Mouse (Mus musculus): ENCODE measurements around the gene B3galt4. TPM values are rescaled to one million over a fixed set of nuclear protein-coding genes. Genes with fewer than 3 reads are reported as not detected.
A peak's percentile ranks its signal among the peaks of the same experiment; 100 is the strongest.
"Not testable (repeated sequence)": the region's sequence is repeated elsewhere in the genome, so short reads cannot be mapped to it uniquely, and the experiment has no call there.

The B3galt4 gene
- polyA plus RNA-seq, 1 experiment from 2014 or later, result 3.8 TPM

GRCm38 (mm10) chr17:33994959-33995358 lies 43.7 kb upstream of the B3galt4 start:
- no peak overlapping the region for H3K4me3 ChIP-seq (ENCODE audit: control insufficient read depth in 1 of 2, insufficient read depth in 1 of 2, low read depth in 1 of 2, low read length in 2 of 2)
- ATAC-seq (ENCODE audit: insufficient number of reproducible peaks, insufficient read depth, low FRiP score, low read depth), result no peak
- H3K36me3 ChIP-seq (ENCODE audit: control insufficient read depth, insufficient read depth, low read length), result no peaks in the 10 kb centered on the region
- H3K9me3 ChIP-seq (ENCODE audit: control insufficient read depth, low read length), result no peaks in the 10 kb centered on the region
- H3K4me1 ChIP-seq (ENCODE audit: control insufficient read depth in 2 of 2, insufficient read depth in 2 of 2, low read length in 2 of 2), result peaks cover 0 to 1% of the 10 kb centered on the region in 2 experiments; a peak in 1 of 4 replicates
- H3K9ac ChIP-seq (ENCODE audit: low read length), result no peak overlapping the region
- 79% methylated on average over 8 of the region's 8 CpGs for WGBS
- H3K4me2 ChIP-seq (ENCODE audit: low read length), result no peak overlapping the region
- H3K27ac ChIP-seq (replicated peaks in 1 of 2; ENCODE audit: control insufficient read depth in 1 of 2, insufficient read depth in 1 of 2, low read depth in 2 of 2, low read length in 2 of 2), result no peak overlapping the region
- H3K27me3 ChIP-seq (ENCODE audit: control insufficient read depth, insufficient read depth, low read length), result peaks cover 2% of the 10 kb centered on the region; the same call in 1 of the 2 replicates

- Histone ChIP-seq H3K4me1 (ENCODE audit: control insufficient read depth in 2 of 2, insufficient read depth in 2 of 2, low read length in 2 of 2) (no peaks in the 10 kb centered on the region), H3K9me3 (ENCODE audit: control insufficient read depth, low read length) (no peaks in the 10 kb centered on the region), H3K9ac (ENCODE audit: low read length) (no peak overlapping the region), H3K4me2 (ENCODE audit: low read length) (no peak overlapping the region), H3K27me3 (ENCODE audit: control insufficient read depth, insufficient read depth, low read length) (peaks cover 7% of the 10 kb centered on the region; the same call in 1 of the 2 replicates), H3K36me3 (ENCODE audit: control insufficient read depth, insufficient read depth, low read length) (no peaks in the 10 kb centered on the region), H3K4me3 (ENCODE audit: control insufficient read depth in 1 of 2, insufficient read depth in 1 of 2, low read depth in 1 of 2, low read length in 2 of 2) (no peak overlapping the region), H3K27ac (replicated peaks in 1 of 2; ENCODE audit: control insufficient read depth in 1 of 2, insufficient read depth in 1 of 2, low read depth in 2 of 2, low read length in 2 of 2) (no peak overlapping the region)
- 29% methylated on average over 10 of the region's 10 CpGs for WGBS
- no peak for ATAC-seq (ENCODE audit: insufficient number of reproducible peaks, insufficient read depth, low FRiP score, low read depth)
Measured at GRCm38 (mm10) chr17:33991788-33992664, 40.7 kb upstream of the B3galt4 start.

- ATAC-seq (ENCODE audit: insufficient number of reproducible peaks, insufficient read depth, low FRiP score, low read depth); H3K27ac ChIP-seq (replicated peaks in 1 of 2; ENCODE audit: control insufficient read depth in 1 of 2, insufficient read depth in 1 of 2, low read depth in 2 of 2, low read length in 2 of 2); H3K9ac ChIP-seq (ENCODE audit: low read length); H3K4me3 ChIP-seq (ENCODE audit: control insufficient read depth in 1 of 2, insufficient read depth in 1 of 2, low read depth in 1 of 2, low read length in 2 of 2); H3K9me3 ChIP-seq (ENCODE audit: control insufficient read depth, low read length); H3K36me3 ChIP-seq (ENCODE audit: control insufficient read depth, insufficient read depth, low read length): not testable (repeated sequence)
- peaks cover 11 to 12% of the 10 kb centered on the region in 2 experiments; a peak in 2 of 4 replicates for H3K4me1 ChIP-seq (ENCODE audit: control insufficient read depth in 2 of 2, insufficient read depth in 2 of 2, low read length in 2 of 2)
- H3K4me2 ChIP-seq (ENCODE audit: low read length), result peak overlapping the region; percentile 68
- 9% methylated on average over 8 of the region's 8 CpGs for WGBS
- H3K27me3 ChIP-seq (ENCODE audit: control insufficient read depth, insufficient read depth, low read length), result peaks cover 32% of the 10 kb centered on the region
Measured at GRCm38 (mm10) chr17:33982136-33982535, 30.8 kb upstream of the B3galt4 start.

GRCm38 (mm10) chr17:33981192-33981909 lies 30.1 kb upstream of the B3galt4 start:
- peak overlapping the region; percentile 67 for H3K9ac ChIP-seq (ENCODE audit: low read length)

GRCm38 (mm10) chr17:33980181-33981035 lies 29.1 kb upstream of the B3galt4 start:
- H3K4me3 ChIP-seq (ENCODE audit: control insufficient read depth in 1 of 2, insufficient read depth in 1 of 2, low read depth in 1 of 2, low read length in 2 of 2), result no peak overlapping the region
- no peak overlapping the region for H3K9ac ChIP-seq (ENCODE audit: low read length)
- no peaks in the 10 kb centered on the region for H3K36me3 ChIP-seq (ENCODE audit: control insufficient read depth, insufficient read depth, low read length)
- H3K27me3 ChIP-seq (ENCODE audit: control insufficient read depth, insufficient read depth, low read length), result peaks cover 44% of the 10 kb centered on the region
- H3K4me2 ChIP-seq (ENCODE audit: low read length), result peak overlapping the region; percentile 68
- H3K9me3 ChIP-seq (ENCODE audit: control insufficient read depth, low read length), result no peaks in the 10 kb centered on the region
- ATAC-seq (ENCODE audit: insufficient number of reproducible peaks, insufficient read depth, low FRiP score, low read depth), result no peak
- 69% methylated on average over 19 of the region's 19 CpGs for WGBS
- 0 out of 4 replicates have a peak overlapping the region, but pooled peaks of 1 of the 2 experiments have one; percentile 47 for H3K27ac ChIP-seq (replicated peaks in 1 of 2; ENCODE audit: control insufficient read depth in 1 of 2, insufficient read depth in 1 of 2, low read depth in 2 of 2, low read length in 2 of 2)
- H3K4me1 ChIP-seq (ENCODE audit: control insufficient read depth in 2 of 2, insufficient read depth in 2 of 2, low read length in 2 of 2), result peaks cover 11 to 12% of the 10 kb centered on the region in 2 experiments; a peak in 2 of 4 replicates

More at GRCm38 (mm10) chr17:33981192-33981909, 30.1 kb upstream of the B3galt4 start:
- Histone ChIP-seq H3K4me3 (ENCODE audit: control insufficient read depth in 1 of 2, insufficient read depth in 1 of 2, low read depth in 1 of 2, low read length in 2 of 2) (peak overlapping the region; percentile 43 to 58), H3K4me1 (ENCODE audit: control insufficient read depth in 2 of 2, insufficient read depth in 2 of 2, low read length in 2 of 2) (peaks cover 11 to 12% of the 10 kb centered on the region in 2 experiments; a peak in 2 of 4 replicates), H3K4me2 (ENCODE audit: low read length) (peak overlapping the region; percentile 68), H3K27ac (replicated peaks in 1 of 2; ENCODE audit: control insufficient read depth in 1 of 2, insufficient read depth in 1 of 2, low read depth in 2 of 2, low read length in 2 of 2) (peak overlapping the region; percentile 63 to 71), H3K27me3 (ENCODE audit: control insufficient read depth, insufficient read depth, low read length) (peaks cover 39% of the 10 kb centered on the region)
- H3K9me3 ChIP-seq (ENCODE audit: control insufficient read depth, low read length); H3K36me3 ChIP-seq (ENCODE audit: control insufficient read depth, insufficient read depth, low read length): not testable (repeated sequence)
- WGBS, result under 1% methylated on average over 27 of the region's 27 CpGs
- ATAC-seq (ENCODE audit: insufficient number of reproducible peaks, insufficient read depth, low FRiP score, low read depth), result peak; percentile 79

- Histone ChIP-seq H3K9me3 (ENCODE audit: control insufficient read depth, low read length) (no peaks in the 10 kb centered on the region), H3K27me3 (ENCODE audit: control insufficient read depth, insufficient read depth, low read length) (peaks cover 44% of the 10 kb centered on the region), H3K4me1 (ENCODE audit: control insufficient read depth in 2 of 2, insufficient read depth in 2 of 2, low read length in 2 of 2) (peaks cover 11 to 12% of the 10 kb centered on the region in 2 experiments; a peak in 2 of 4 replicates), H3K4me3 (ENCODE audit: control insufficient read depth in 1 of 2, insufficient read depth in 1 of 2, low read depth in 1 of 2, low read length in 2 of 2) (no peak overlapping the region), H3K27ac (replicated peaks in 1 of 2; ENCODE audit: control insufficient read depth in 1 of 2, insufficient read depth in 1 of 2, low read depth in 2 of 2, low read length in 2 of 2) (no peak overlapping the region), H3K36me3 (ENCODE audit: control insufficient read depth, insufficient read depth, low read length) (no peaks in the 10 kb centered on the region), H3K9ac (ENCODE audit: low read length) (no peak overlapping the region), H3K4me2 (ENCODE audit: low read length) (no peak overlapping the region)
- WGBS, result 67% methylated on average over 6 of the region's 6 CpGs
- ATAC-seq (ENCODE audit: insufficient number of reproducible peaks, insufficient read depth, low FRiP score, low read depth), result no peak
Measured at GRCm38 (mm10) chr17:33979512-33980050, 28.3 kb upstream of the B3galt4 start.
